Mouse (Mus musculus): ENCODE measurements around the gene Prep. TPM values are rescaled to one million over a fixed set of nuclear protein-coding genes. Genes with fewer than 3 reads are reported as not detected.

Gene Prep
- polyA plus RNA-seq (2016; fragmentation: Nextera tagmentation; extraction: Ambion mirVana) = 27.8 and 29.1 TPM in 2 replicates

DNA sequence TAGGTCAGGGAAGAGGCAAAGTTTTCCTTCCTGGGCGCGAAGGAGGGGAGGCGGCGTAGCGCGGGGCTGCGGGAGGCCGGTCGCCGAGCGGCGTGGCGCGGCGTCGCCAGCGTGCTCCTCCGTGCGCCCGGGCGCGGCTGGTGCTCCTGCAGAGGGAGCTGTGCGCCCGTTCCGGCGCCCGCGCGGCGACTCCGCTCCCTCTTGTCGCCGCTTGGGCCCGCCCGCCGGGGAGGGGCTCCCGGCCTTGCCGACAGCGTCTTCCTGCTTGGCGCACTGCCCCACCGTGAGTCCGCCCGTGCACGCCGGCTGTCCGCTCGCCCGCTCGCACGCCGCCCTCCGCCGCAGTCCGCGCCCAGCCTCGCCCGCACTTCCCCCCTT is at the start of gene Prep:
Gene Prep (plus strand): TSS at position 273 of the 378 bp plus-strand sequence.
- Histone ChIP-seq H3K36me3 (no peaks in the 10 kb centered on the region), H3K9ac (peak within 1 kb of the TSS; percentile 92), H3K4me3 (peak within 1 kb of the TSS; percentile 95), H3K4me2 (replicated peaks) (peak within 1 kb of the TSS; percentile 77), H3K27me3 (replicated peaks) (no peaks in the 10 kb centered on the region), H3K27ac (peak within 1 kb of the TSS; percentile 62; the same call in 1 of the 2 replicates), H3K9me3 (no peaks in the 10 kb centered on the region), H3K4me1 (peaks cover 12% of the 10 kb centered on the region; the same call in 1 of the 2 replicates)
- under 1% methylated on average over 54 of the region's 57 CpGs for WGBS
- peak; percentile 95 for ATAC-seq (ENCODE audit: low FRiP score, low read depth)

DNA sequence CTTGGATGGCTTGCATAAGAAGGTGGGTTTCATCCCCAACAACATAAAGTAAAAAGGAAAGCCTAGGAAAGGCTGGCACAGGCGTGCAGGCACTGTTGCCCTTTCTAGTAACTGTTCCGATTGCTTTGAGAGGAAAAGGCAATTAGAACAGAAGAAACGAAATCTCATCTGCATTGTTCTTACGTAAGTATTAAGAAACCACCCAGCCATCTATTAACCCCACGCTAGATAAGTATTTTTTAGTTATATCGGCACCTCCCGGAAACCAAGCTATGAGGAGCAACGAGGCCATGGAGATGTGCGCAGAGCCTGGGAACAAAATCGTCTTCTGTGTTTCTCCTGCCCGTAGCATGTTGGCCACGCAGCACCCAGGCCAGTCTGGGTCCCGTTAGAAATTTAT is 49.7 kb upstream of the Prep start:
- Histone ChIP-seq H3K27ac (no peak overlapping the region), H3K4me1 (no peaks in the 10 kb centered on the region)

DNA sequence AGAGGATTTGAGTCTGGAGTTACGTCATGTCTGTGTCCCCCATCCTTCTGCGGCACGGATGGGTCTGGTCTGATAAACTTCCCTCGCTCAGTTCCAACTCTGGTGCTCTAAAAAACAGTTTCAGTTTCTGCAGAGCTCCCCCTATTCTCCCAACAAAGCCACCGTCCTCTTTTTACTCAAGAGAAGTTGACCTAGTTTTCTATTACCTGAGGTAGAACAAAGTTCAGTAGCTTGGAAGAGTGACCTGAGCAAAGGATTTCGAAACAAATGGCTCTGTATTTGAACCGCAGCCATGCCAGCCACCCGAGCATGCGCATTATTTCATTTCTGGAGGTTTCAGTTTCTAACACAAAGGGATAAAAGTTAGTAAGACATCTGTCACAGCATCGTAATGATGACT is 49.2 kb upstream of the Prep start:
- WGBS = 94% methylated on average over 10 of the region's 10 CpGs
- Histone ChIP-seq H3K9ac (no peak overlapping the region), H3K9me3 (no peaks in the 10 kb centered on the region), H3K27me3 (replicated peaks) (no peaks in the 10 kb centered on the region), H3K36me3 (no peaks in the 10 kb centered on the region), H3K4me1 (no peaks in the 10 kb centered on the region), H3K4me2 (replicated peaks) (no peak overlapping the region), H3K4me3 (no peak overlapping the region), H3K27ac (no peak overlapping the region)
- ATAC-seq (ENCODE audit: low FRiP score, low read depth) = no peak

More for the DNA sequence above, 49.7 kb upstream of the Prep start:
- Histone ChIP-seq H3K4me3 (no peak overlapping the region), H3K4me2 (replicated peaks) (no peak overlapping the region), H3K9ac (no peak overlapping the region), H3K27me3 (replicated peaks) (no peaks in the 10 kb centered on the region), H3K9me3 (no peaks in the 10 kb centered on the region), H3K36me3 (no peaks in the 10 kb centered on the region)
- no peak for ATAC-seq (ENCODE audit: low FRiP score, low read depth)
- WGBS = 95% methylated on average over 13 of the region's 13 CpGs

DNA sequence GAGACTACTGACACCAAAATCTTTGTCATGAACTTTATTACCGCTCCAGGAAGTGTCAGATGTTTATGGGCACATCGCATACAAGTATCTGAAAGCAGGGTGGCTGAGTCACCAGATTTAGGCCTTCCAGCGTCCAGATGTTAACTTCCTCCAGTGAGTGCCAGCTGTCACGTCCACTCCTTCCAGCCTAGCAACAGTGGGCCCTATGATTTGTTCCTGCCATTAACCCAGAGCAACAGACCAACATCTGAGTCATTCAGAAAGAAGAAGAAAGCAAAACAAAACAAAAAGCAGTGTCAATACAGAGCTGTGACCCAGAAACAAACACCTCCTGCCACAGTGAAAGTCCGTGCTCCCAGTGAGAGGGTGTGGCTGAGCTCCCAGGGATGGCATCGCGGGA is 47.6 kb upstream of the Prep start:
- no peaks in the 10 kb centered on the region for H3K36me3 ChIP-seq
- no peaks in the 10 kb centered on the region for H3K9me3 ChIP-seq
- ATAC-seq (ENCODE audit: low FRiP score, low read depth) = no peak
- H3K4me2 ChIP-seq (replicated peaks) = no peak overlapping the region
- H3K27ac ChIP-seq = no peak overlapping the region
- H3K9ac ChIP-seq = no peak overlapping the region
- WGBS = 28% methylated on average over 7 of the region's 7 CpGs
- H3K27me3 ChIP-seq (replicated peaks) = no peaks in the 10 kb centered on the region
- H3K4me1 ChIP-seq = no peaks in the 10 kb centered on the region
- H3K4me3 ChIP-seq = no peak overlapping the region

DNA sequence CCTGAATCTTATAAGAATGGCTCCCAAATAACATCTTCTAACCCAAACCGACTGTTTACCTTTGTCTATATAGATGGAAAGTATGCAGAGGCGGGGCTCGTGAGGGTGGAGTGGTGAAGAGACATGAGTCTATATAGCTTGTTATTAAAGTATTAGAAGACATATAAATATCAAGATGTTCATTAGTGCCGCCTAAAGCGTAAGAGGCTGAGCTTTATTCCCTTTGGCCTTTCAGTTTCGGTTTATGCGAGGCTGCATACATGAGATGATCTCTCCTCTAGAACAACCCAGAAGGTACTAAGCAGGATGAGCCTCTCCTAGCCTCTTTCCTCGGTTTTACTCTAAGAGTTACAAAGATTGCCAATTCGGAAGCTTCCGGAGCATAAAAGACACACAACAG is 47.2 kb upstream of the Prep start:
- H3K27ac ChIP-seq = no peak overlapping the region
- ATAC-seq (ENCODE audit: low FRiP score, low read depth) = no peak
- no peaks in the 10 kb centered on the region for H3K4me1 ChIP-seq
- no peak overlapping the region for H3K4me3 ChIP-seq
- no peaks in the 10 kb centered on the region for H3K9me3 ChIP-seq
- WGBS = 86% methylated on average over 10 of the region's 10 CpGs
- H3K4me2 ChIP-seq (replicated peaks) = no peak overlapping the region
- H3K9ac ChIP-seq = no peak overlapping the region
- H3K36me3 ChIP-seq = no peaks in the 10 kb centered on the region
- H3K27me3 ChIP-seq (replicated peaks) = no peaks in the 10 kb centered on the region

DNA sequence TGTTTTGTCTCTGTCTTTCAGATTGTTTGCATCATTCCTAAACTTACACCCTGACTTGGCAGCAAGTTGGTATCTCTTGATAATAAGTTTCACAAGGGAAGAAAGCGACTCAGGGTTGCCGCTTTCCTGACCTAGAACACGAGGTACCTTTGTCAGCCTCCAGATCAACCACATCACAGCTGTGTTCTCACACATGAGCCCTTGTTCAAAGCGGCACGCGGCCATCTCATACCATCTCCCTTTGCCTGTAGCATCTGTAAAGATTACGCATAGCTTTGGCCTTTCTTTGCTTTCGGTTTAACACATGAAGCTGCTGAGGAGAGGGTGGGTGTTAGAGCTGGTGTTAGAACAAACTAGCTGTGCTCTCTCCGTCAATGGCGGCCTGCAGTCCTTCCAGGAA is 46.7 kb upstream of the Prep start:
- H3K9me3 ChIP-seq = no peaks in the 10 kb centered on the region
- no peak overlapping the region for H3K9ac ChIP-seq
- H3K4me1 ChIP-seq = no peaks in the 10 kb centered on the region
- H3K27me3 ChIP-seq (replicated peaks) = no peaks in the 10 kb centered on the region
- ATAC-seq (ENCODE audit: low FRiP score, low read depth) = no peak
- H3K4me3 ChIP-seq = no peak overlapping the region
- 94% methylated on average over 10 of the region's 10 CpGs for WGBS
- H3K36me3 ChIP-seq = no peaks in the 10 kb centered on the region
- no peak overlapping the region for H3K27ac ChIP-seq
- no peak overlapping the region for H3K4me2 ChIP-seq (replicated peaks)

DNA sequence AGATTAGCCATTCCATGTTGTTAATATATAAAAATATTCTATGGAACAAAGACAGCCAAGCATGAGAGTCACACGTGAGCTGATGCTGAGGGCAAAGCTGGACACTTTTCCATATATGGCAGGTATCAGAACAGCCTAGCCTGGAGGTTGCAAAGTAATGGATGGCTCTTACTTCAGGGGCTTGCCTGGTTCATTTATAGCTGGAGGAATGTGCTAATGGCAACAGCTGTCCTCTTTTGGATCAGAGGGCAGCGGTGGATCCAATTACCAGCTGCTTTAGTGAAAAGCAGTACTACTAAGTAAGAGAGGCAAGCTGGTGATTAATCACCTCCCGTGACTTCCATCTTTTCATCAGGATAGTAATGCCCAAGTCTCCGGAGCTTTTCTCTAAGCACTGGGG is 41.8 kb upstream of the Prep start:
- H3K36me3 ChIP-seq = no peaks in the 10 kb centered on the region
- no peak overlapping the region for H3K9ac ChIP-seq
- WGBS = 10% methylated on average over 4 of the region's 4 CpGs
- H3K4me1 ChIP-seq = no peaks in the 10 kb centered on the region
- no peak overlapping the region for H3K4me3 ChIP-seq
- no peaks in the 10 kb centered on the region for H3K9me3 ChIP-seq
- no peak overlapping the region for H3K4me2 ChIP-seq (replicated peaks)
- ATAC-seq (ENCODE audit: low FRiP score, low read depth) = no peak
- H3K27me3 ChIP-seq (replicated peaks) = no peaks in the 10 kb centered on the region
- H3K27ac ChIP-seq = no peak overlapping the region

DNA sequence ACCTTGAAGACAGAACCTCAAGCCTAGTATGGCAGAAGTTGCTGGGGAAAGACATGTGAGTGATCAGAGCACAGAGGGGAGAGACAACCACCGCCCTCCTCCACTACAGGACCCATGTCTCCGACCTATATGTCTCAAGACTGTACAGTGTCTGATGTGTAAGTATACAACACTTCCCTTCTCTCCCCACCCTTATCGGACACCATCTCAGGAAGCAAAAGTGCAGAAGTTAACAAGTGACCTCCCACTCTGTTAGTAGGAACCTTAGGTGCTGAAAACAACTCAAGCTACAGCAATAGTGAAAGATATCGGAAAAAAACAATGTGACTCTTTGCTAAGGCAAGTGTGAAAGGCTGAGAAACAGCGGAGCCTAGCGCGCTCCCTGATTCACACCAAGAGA is 40.1 kb upstream of the Prep start:
- H3K9ac ChIP-seq = no peak overlapping the region
- no peak overlapping the region for H3K27ac ChIP-seq
- H3K4me3 ChIP-seq = no peak overlapping the region
- ATAC-seq (ENCODE audit: low FRiP score, low read depth) = no peak
- H3K4me2 ChIP-seq (replicated peaks) = no peak overlapping the region
- no peaks in the 10 kb centered on the region for H3K36me3 ChIP-seq
- H3K4me1 ChIP-seq = no peaks in the 10 kb centered on the region
- H3K27me3 ChIP-seq (replicated peaks) = no peaks in the 10 kb centered on the region
- WGBS = 98% methylated on average over 7 of the region's 7 CpGs
- no peaks in the 10 kb centered on the region for H3K9me3 ChIP-seq

DNA sequence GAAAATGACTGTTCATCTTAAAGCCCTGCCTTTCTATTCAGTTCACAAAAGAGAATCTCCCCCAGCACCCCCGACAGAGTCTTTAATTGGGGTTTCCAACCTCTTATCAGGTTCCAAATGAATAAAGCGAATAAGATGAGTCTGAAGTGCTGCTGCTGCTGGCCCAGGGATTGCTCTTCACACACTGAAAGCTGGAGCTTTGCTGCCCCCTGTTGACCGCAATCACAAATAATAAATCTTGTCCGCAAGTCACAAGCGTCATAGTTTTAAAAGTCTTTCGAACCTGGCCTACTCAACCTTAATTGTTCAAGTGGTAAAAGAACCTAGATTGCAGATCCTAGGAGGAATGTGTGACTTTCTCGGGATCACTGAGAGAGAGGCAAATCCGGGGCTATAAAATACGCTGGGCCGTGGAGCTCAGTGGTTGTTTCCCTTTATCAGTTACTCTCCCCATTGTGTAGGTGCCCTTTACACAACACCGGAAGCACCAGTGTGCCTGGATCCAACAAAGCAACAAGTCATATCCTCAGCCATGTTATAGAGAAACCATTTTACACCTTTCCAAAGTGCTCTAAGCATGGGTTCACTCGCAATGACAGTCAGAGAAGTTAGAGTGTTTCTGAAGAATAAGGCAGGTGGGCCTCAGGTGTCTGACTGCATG is 21.6 kb upstream of the Prep start:
- peak; percentile 68; the same call in 1 of the 2 replicates for ATAC-seq (ENCODE audit: low FRiP score, low read depth)
- 27% methylated on average over 12 of the region's 12 CpGs for WGBS
- H3K27ac ChIP-seq = no peak overlapping the region
- H3K27me3 ChIP-seq (replicated peaks) = no peaks in the 10 kb centered on the region
- H3K4me2 ChIP-seq (replicated peaks) = peak overlapping the region; percentile 23
- H3K36me3 ChIP-seq = no peaks in the 10 kb centered on the region
- no peak overlapping the region for H3K4me3 ChIP-seq
- H3K9ac ChIP-seq = no peak overlapping the region
- H3K9me3 ChIP-seq = no peaks in the 10 kb centered on the region
- H3K4me1 ChIP-seq = no peaks in the 10 kb centered on the region

DNA sequence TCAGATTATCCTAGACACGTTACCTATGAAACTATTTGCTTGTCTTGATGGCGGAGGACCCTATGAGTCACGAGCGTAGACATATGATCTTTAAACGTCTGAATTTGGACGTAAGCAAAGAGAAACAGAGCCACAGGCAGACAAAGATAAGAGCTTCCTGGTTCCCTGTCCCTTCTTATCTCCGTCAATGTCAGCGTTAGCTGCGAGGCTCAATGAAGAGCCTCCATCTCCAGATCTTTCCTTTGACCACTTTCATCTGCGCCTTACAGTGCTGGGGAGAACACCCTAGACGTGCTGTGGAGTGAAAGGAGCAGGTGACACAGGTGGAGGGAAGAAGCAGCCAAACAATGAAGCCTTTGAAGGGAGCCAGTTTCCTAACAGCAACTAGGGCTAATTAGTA is 18.8 kb upstream of the Prep start:
- H3K4me3 ChIP-seq = no peak overlapping the region
- H3K27me3 ChIP-seq (replicated peaks) = no peaks in the 10 kb centered on the region
- H3K9me3 ChIP-seq = no peaks in the 10 kb centered on the region
- 82% methylated on average over 11 of the region's 11 CpGs for WGBS
- ATAC-seq (ENCODE audit: low FRiP score, low read depth) = no peak
- H3K27ac ChIP-seq = no peak overlapping the region
- no peak overlapping the region for H3K4me2 ChIP-seq (replicated peaks)
- H3K36me3 ChIP-seq = no peaks in the 10 kb centered on the region
- no peak overlapping the region for H3K9ac ChIP-seq
- no peaks in the 10 kb centered on the region for H3K4me1 ChIP-seq

DNA sequence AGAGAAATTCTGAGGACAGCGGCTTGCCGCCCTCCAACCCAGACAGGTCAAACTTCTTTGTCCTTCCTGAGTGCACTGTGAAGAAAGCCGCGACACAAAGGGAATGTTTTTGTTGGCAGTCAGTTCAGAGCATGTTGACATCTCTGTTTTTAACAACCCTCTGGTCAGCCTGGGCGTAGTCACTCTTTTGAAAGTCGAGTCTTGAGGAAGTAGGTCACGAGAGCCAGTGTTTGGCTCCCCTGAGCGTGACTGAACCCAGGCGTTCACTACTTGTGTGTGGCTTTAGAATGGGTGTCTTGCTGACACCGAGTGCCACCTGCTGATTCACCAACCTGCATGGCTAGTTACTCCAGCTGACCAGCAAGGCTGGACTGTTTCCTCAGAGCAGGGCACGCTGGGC is 18.4 kb upstream of the Prep start:
- H3K4me3 ChIP-seq = no peak overlapping the region
- WGBS = 46% methylated on average over 11 of the region's 11 CpGs
- H3K9me3 ChIP-seq = no peaks in the 10 kb centered on the region
- no peaks in the 10 kb centered on the region for H3K27me3 ChIP-seq (replicated peaks)
- ATAC-seq (ENCODE audit: low FRiP score, low read depth) = no peak
- H3K36me3 ChIP-seq = no peaks in the 10 kb centered on the region
- H3K4me1 ChIP-seq = no peaks in the 10 kb centered on the region
- no peak overlapping the region for H3K4me2 ChIP-seq (replicated peaks)
- no peak overlapping the region for H3K27ac ChIP-seq
- H3K9ac ChIP-seq = no peak overlapping the region

DNA sequence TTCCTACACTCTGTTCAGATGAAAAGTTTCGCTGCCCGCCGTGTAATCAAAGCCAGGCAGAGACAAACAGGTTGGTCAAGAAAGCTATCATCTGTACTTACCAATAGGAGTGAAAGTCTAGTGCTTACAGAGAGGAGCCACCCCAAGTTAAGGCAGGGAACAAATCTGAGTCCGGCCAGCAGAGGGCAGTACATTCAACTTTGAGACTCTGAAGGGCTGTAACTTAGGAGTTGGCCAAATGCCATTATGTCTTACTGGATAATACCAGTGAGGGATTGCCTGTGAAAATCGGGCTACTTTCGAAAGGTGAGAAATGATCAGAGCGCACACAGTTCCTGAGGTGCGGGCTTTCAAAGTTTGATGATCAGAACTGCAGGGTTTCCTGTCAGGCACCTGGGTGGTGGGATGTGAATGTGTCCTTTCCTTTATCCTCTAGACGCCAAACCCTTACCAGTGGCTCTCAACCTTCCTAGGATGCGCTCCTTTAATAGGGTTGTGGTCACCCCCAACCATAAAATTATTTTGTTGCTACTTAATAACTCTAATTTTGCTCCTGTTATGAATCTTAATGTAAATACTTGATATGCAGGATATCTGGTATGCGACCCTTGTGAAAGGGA is 15.8 kb upstream of the Prep start:
- peak; percentile 53; the same call in 1 of the 2 replicates for ATAC-seq (ENCODE audit: low FRiP score, low read depth)
- 63% methylated on average over 11 of the region's 11 CpGs for WGBS
- Histone ChIP-seq H3K4me3 (no peak overlapping the region), H3K27ac (no peak overlapping the region), H3K4me2 (replicated peaks) (no peak overlapping the region), H3K9me3 (no peaks in the 10 kb centered on the region), H3K4me1 (no peaks in the 10 kb centered on the region), H3K9ac (no peak overlapping the region), H3K27me3 (replicated peaks) (no peaks in the 10 kb centered on the region), H3K36me3 (no peaks in the 10 kb centered on the region)

DNA sequence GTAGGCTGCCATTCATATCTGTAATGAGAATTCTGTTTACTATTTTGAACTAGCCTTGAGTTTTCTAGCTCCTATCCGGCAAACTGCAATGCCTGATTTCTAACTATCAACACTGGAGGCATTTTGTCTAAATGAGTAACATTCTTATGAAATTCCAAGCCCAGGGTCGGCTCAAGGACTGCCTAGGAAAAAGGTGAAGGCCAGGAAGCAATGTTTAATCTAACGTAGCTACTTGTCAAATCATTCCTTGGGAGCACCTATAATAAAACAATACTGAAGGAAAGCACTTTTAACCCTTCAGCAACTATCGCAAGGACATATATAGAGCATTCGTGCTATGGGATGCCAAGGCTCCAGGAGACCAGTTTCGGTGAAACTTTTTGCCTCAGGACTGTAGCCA is 8.6 kb upstream of the Prep start:
- Histone ChIP-seq H3K4me3 (no peak overlapping the region), H3K9ac (no peak overlapping the region), H3K27ac (no peak overlapping the region), H3K4me2 (replicated peaks) (no peak overlapping the region), H3K27me3 (replicated peaks) (no peaks in the 10 kb centered on the region), H3K9me3 (no peaks in the 10 kb centered on the region), H3K36me3 (no peaks in the 10 kb centered on the region), H3K4me1 (no peaks in the 10 kb centered on the region)
- no peak for ATAC-seq (ENCODE audit: low FRiP score, low read depth)
- 92% methylated on average over 6 of the region's 6 CpGs for WGBS
